Mouse (Mus musculus): ENCODE measurements at regions not wholly inside any gene's neighbourhood (a gene's known extent, or its start where the extent isn't known, plus 50 kb on each side); places are given as distances from the start of the nearest gene placed in this dataset.
A peak's percentile ranks its signal among the peaks of the same experiment; 100 is the strongest.

DNA sequence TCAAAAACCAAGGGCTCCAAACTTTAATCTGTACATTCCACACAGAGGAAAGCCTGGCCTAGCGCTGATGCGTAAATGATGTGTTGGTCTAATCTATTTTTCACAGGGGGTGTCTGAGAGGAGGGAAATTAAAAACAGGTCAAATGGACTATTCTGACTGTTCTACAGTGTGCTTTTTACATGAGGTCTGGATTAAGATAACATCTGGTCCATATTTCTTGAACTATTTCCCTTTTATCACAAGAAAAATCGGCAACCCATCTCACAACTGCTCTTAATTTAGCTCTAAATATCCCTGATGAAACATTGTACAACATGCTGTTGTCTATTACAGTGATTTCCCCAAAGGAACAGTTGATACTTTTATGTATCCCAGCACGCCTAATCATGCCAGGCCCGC is 149.4 kb upstream of the Cdkn3 start:
- ATAC-seq (no peak), DNase-seq (ENCODE audit: low spot score) (no peak)
- Histone ChIP-seq H3K4me2 (ENCODE audit: low read length) (no peak overlapping the region), H3K4me3 (ENCODE audit: low read depth, low read length) (no peak overlapping the region), H3K36me3 (ENCODE audit: control insufficient read depth, insufficient read depth, low read length) (no peaks in the 10 kb centered on the region), H3K9me3 (replicated peaks; ENCODE audit: control insufficient read depth, low read length) (no peaks in the 10 kb centered on the region), H3K27ac (ENCODE audit: low read depth, low read length) (no peak overlapping the region), H3K4me1 (ENCODE audit: control insufficient read depth, insufficient read depth, low read length) (no peaks in the 10 kb centered on the region), H3K9ac (ENCODE audit: low read length) (no peak overlapping the region), H3K27me3 (replicated peaks; ENCODE audit: control insufficient read depth, insufficient read depth, low read length) (no peaks in the 10 kb centered on the region)
- WGBS: 93% methylated on average over 5 of the region's 5 CpGs

DNA sequence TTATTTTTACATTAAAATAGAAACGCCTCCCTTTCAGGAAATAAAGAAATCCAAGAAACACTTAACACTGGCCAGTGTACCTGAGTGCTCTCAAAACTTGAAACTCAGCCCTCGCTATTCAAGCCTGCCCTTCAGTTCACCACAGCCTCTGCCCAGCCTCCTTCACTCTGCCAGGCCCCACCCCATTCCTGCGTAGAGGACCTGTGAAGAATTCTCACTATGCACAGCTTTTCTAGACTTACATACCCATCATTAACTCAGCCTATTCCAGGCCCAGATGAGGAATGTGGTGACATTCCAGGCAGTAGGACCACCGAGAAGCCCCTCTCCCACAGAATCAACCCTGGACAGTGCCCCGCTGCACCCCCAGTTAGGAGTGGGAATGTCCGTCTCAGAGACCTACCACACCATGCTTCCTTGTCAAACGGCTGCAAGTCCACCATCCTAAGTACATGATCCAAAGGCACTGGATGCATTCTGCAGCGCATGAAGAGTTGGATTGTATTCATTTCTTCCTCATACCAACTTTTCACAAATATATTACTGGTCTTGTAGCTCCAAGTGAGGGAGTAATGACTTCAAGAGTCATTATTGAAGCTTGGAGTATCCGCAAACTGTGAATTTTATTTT is 150.0 kb upstream of the Cdkn3 start:
- no peaks in the 10 kb centered on the region for H3K9me3 ChIP-seq (replicated peaks; ENCODE audit: control insufficient read depth, low read length)
- ATAC-seq (no peak), DNase-seq (ENCODE audit: low spot score) (no peak)
- no peaks in the 10 kb centered on the region for H3K27me3 ChIP-seq (replicated peaks; ENCODE audit: control insufficient read depth, insufficient read depth, low read length)
- WGBS: 88% methylated on average over 9 of the region's 9 CpGs
- no peak overlapping the region for H3K27ac ChIP-seq (ENCODE audit: low read depth, low read length)
- no peak overlapping the region for H3K9ac ChIP-seq (ENCODE audit: low read length)
- no peak overlapping the region for H3K4me3 ChIP-seq (ENCODE audit: low read depth, low read length)
- H3K4me2 ChIP-seq (ENCODE audit: low read length): no peak overlapping the region
- H3K4me1 ChIP-seq (ENCODE audit: control insufficient read depth, insufficient read depth, low read length): peaks cover 3% of the 10 kb centered on the region; the same call in 1 of the 2 replicates
- H3K36me3 ChIP-seq (ENCODE audit: control insufficient read depth, insufficient read depth, low read length): no peaks in the 10 kb centered on the region

DNA sequence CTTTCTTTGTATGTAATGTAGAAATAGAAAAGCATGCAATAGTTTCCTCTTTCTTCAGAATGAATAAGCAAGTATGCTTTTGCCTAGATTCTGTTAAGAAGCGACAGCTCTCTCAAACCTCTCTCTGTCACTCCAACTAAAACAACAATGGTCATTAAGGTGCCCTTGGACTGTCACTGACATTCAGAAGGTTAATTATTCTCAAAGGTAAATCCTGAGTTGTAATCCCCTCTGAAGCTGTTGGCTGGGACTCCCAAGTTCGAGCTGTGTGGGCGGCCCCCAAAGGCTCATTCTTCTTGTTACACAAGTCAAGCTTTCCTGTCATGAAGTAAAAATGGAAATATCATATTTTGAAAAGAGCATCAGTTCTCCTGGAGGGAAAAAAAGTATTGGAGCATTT is 153.6 kb upstream of the Cdkn3 start:
- WGBS: 71% methylated on average over 3 of the region's 3 CpGs

DNA sequence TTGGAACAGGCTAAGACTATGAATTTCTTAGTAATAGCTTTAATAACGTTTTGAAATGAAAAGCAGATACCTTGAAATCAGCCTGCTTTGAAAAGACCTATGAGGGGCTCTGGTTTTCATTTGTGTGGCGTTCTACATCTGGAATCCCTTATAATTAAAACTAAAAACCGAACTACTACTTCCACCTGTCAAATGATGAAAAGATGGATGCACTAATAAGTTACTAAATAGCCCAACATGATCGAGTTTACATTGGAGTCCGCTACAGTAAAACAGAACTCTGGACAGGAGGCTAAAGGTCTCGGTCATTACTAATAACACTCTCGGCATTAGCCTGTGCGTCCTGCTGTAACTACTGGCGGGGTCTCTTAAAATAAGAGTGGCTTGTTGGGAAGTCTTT is 154.3 kb upstream of the Cdkn3 start:
- Histone ChIP-seq H3K36me3 (ENCODE audit: control insufficient read depth, insufficient read depth, low read length) (no peaks in the 10 kb centered on the region), H3K9me3 (replicated peaks; ENCODE audit: control insufficient read depth, low read length) (no peaks in the 10 kb centered on the region), H3K4me2 (ENCODE audit: low read length) (no peak overlapping the region), H3K9ac (ENCODE audit: low read length) (no peak overlapping the region), H3K4me3 (ENCODE audit: low read depth, low read length) (no peak overlapping the region), H3K27ac (ENCODE audit: low read depth, low read length) (no peak overlapping the region), H3K4me1 (ENCODE audit: control insufficient read depth, insufficient read depth, low read length) (peaks cover 7% of the 10 kb centered on the region), H3K27me3 (replicated peaks; ENCODE audit: control insufficient read depth, insufficient read depth, low read length) (0 out of 2 replicates have a peak, but pooled peaks cover 3% of the 10 kb centered on the region)
- DNase-seq (ENCODE audit: low spot score) (no peak), ATAC-seq (no peak)
- WGBS: 47% methylated on average over 9 of the region's 9 CpGs

More for the DNA sequence above, 153.6 kb upstream of the Cdkn3 start:
- Histone ChIP-seq H3K27ac (ENCODE audit: low read depth, low read length) (no peak overlapping the region), H3K36me3 (ENCODE audit: control insufficient read depth, insufficient read depth, low read length) (no peaks in the 10 kb centered on the region), H3K9ac (ENCODE audit: low read length) (no peak overlapping the region), H3K4me1 (ENCODE audit: control insufficient read depth, insufficient read depth, low read length) (peaks cover 7% of the 10 kb centered on the region), H3K27me3 (replicated peaks; ENCODE audit: control insufficient read depth, insufficient read depth, low read length) (0 out of 2 replicates have a peak, but pooled peaks cover under 1% of the 10 kb centered on the region), H3K4me2 (ENCODE audit: low read length) (no peak overlapping the region), H3K9me3 (replicated peaks; ENCODE audit: control insufficient read depth, low read length) (no peaks in the 10 kb centered on the region), H3K4me3 (ENCODE audit: low read depth, low read length) (no peak overlapping the region)
- DNase-seq (ENCODE audit: low spot score): no peak
- ATAC-seq: no peak

DNA sequence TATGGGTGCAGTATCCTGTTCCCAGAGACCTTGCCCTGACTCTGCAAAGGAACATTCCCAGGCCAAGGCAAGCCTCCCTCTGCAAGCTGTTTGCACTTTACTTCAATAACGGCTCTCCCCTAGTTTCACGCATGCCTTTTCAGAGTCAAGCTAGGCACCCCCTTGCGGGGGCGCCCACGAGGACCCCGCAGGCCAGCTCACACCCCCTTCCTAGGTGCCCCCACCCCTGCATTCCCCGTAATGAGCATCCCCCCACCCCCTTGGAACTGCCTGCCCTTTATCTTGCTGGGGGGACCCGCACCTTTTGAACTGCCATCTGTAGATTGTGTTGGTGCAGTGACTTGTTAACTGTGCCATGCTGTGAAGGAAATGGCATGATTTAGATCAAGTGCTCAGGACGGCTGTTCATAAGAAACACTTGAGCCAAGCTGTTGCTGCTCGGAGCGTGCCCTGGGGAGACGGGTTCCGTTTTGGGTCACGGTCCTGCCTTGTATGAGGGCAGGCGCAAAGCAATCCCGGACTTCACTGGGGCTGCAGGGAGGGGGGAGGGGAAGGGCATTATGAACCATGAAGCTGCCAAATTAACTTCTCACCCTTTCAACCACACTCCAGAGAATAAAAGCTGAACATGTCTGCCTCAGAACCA is 155.3 kb upstream of the Cdkn3 start:
- DNase-seq (ENCODE audit: low spot score) (peak; percentile 60), ATAC-seq (peak; percentile 74)
- Histone ChIP-seq H3K4me3 (ENCODE audit: low read depth, low read length) (no peak overlapping the region), H3K4me2 (ENCODE audit: low read length) (peak overlapping the region; percentile 33), H3K36me3 (ENCODE audit: control insufficient read depth, insufficient read depth, low read length) (no peaks in the 10 kb centered on the region), H3K9me3 (replicated peaks; ENCODE audit: control insufficient read depth, low read length) (no peaks in the 10 kb centered on the region), H3K27me3 (replicated peaks; ENCODE audit: control insufficient read depth, insufficient read depth, low read length) (0 out of 2 replicates have a peak, but pooled peaks cover 3% of the 10 kb centered on the region), H3K27ac (ENCODE audit: low read depth, low read length) (no peak overlapping the region), H3K4me1 (ENCODE audit: control insufficient read depth, insufficient read depth, low read length) (peaks cover 7% of the 10 kb centered on the region), H3K9ac (ENCODE audit: low read length) (peak overlapping the region; percentile 21; the same call in 1 of the 2 replicates)
- 14% methylated on average over 16 of the region's 16 CpGs for WGBS

DNA sequence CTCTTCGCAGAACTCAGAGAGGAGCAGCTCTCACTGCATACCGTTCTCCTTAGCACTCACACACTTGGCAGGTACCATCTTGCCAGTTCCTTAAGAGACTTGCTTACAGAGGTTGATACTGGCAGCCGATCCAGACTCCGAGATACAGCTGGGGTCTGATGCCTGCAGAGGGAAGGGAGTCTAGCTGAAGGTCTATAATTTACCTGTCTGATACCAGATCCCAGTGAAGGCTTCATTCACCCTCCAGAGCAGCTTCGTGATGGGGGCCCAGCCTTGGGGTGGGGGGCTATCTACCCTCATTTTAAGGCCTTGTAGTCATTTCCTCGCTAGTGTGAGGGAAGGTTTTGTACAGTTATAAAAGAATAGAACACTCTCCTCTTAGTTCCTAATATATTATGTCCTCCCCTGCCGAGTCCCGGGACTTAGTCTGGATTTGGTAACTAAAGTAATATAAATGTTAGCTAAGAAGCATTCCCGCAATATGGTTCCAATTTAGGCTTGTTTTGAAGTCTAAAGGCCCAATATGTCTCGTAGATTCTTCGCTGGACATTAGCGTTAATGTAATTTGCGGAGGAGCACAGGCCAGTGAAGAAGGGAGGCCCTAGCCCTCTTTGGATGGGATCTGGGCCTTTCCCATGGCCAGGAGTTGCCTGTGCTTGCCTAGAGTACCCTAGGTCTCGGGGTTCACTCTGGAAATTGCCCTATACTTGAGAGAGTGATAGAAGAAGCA is 156.0 kb upstream of the Cdkn3 start:
- Histone ChIP-seq H3K9ac (ENCODE audit: low read length) (no peak overlapping the region), H3K4me3 (ENCODE audit: low read depth, low read length) (no peak overlapping the region), H3K27me3 (replicated peaks; ENCODE audit: control insufficient read depth, insufficient read depth, low read length) (0 out of 2 replicates have a peak, but pooled peaks cover 3% of the 10 kb centered on the region), H3K4me1 (ENCODE audit: control insufficient read depth, insufficient read depth, low read length) (peaks cover 7% of the 10 kb centered on the region), H3K4me2 (ENCODE audit: low read length) (no peak overlapping the region), H3K27ac (ENCODE audit: low read depth, low read length) (no peak overlapping the region), H3K36me3 (ENCODE audit: control insufficient read depth, insufficient read depth, low read length) (no peaks in the 10 kb centered on the region), H3K9me3 (replicated peaks; ENCODE audit: control insufficient read depth, low read length) (no peaks in the 10 kb centered on the region)
- ATAC-seq (0 out of 2 replicates have a peak, but pooled peaks have one; percentile 12), DNase-seq (ENCODE audit: low spot score) (no peak)
- WGBS: 83% methylated on average over 14 of the region's 14 CpGs

DNA sequence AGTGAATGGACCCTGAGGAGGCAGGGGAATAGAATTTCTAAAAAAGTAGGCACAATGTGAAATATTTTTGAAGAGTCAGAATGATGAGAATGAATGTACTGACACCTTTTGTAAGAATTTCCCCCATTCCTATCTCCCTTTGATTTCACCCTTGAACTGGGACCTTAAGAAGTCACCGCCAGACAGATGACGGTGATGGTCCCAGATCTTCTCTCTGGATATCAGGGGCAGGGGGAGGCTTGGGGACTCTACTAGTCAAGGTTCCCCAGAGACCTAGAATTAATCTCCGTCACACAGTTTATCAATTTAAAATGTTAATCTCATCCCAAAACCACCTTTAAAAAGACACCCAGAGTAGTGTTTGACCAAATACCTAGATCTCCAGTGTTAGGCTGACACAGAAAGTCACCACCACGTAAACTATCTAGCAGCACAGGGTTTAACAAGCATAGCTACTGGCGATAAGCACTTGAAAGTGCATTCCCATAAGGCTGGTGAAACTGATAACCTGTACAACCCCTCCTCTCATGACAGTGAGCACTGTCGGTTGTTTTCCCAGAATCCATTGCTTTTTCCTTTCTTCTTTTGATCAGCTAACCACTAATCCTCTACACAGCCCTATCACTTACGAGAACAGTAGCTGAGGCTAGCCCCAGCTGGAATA is 163.5 kb upstream of the Cdkn3 start:
- Histone ChIP-seq H3K9ac (ENCODE audit: low read length) (no peak overlapping the region), H3K27me3 (replicated peaks; ENCODE audit: control insufficient read depth, insufficient read depth, low read length) (0 out of 2 replicates have a peak, but pooled peaks cover 3% of the 10 kb centered on the region), H3K4me3 (ENCODE audit: low read depth, low read length) (no peak overlapping the region), H3K36me3 (ENCODE audit: control insufficient read depth, insufficient read depth, low read length) (no peaks in the 10 kb centered on the region), H3K4me2 (ENCODE audit: low read length) (no peak overlapping the region), H3K4me1 (ENCODE audit: control insufficient read depth, insufficient read depth, low read length) (no peaks in the 10 kb centered on the region), H3K9me3 (replicated peaks; ENCODE audit: control insufficient read depth, low read length) (no peaks in the 10 kb centered on the region), H3K27ac (ENCODE audit: low read depth, low read length) (no peak overlapping the region)
- ATAC-seq: no peak
- DNase-seq (ENCODE audit: low spot score): no peak
- 89% methylated on average over 7 of the region's 7 CpGs for WGBS

DNA sequence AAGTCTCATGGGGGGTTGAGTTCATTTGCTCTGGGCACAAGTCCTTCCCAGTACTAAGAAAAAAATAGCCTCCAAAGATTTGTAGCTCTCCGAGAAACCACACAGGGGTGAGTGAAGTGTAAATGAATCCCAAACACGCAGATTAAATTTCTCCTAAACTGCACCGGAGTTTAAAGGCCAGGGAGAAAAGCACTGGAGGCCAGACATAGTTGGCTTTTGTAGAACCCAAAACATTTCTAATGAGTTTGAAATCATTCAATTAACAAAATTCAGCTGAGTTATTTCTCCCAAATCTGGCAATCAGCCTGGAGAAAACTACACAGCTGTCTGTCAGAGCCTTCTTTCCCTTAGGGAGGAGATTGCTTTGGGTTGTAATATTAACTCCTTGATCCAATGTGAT is 166.2 kb upstream of the Cdkn3 start:
- Histone ChIP-seq H3K27ac (ENCODE audit: low read depth, low read length) (no peak overlapping the region), H3K9ac (ENCODE audit: low read length) (no peak overlapping the region), H3K36me3 (ENCODE audit: control insufficient read depth, insufficient read depth, low read length) (no peaks in the 10 kb centered on the region), H3K27me3 (replicated peaks; ENCODE audit: control insufficient read depth, insufficient read depth, low read length) (no peaks in the 10 kb centered on the region), H3K4me2 (ENCODE audit: low read length) (no peak overlapping the region), H3K4me3 (ENCODE audit: low read depth, low read length) (no peak overlapping the region), H3K4me1 (ENCODE audit: control insufficient read depth, insufficient read depth, low read length) (no peaks in the 10 kb centered on the region), H3K9me3 (replicated peaks; ENCODE audit: control insufficient read depth, low read length) (no peaks in the 10 kb centered on the region)
- DNase-seq (ENCODE audit: low spot score) (no peak), ATAC-seq (no peak)
- WGBS: 70% methylated on average over 3 of the region's 3 CpGs
